Mouse (Mus musculus) liver, embryonic 14.5 days (tissue): ENCODE results near the gene N4bp3.

Source experiments
- CTCF ChIP-seq: IDR thresholded peaks from 2 replicates; pipeline ENCODE4 v1.5.1; 2016; ENCODE audit warnings: antibody characterized with exemption, low read depth, control low read depth
- EP300 ChIP-seq: IDR thresholded peaks from 2 replicates; pipeline ENCODE4 v1.6.1; 2016; ENCODE audit warnings: antibody characterized with exemption, low read depth

DNA sequence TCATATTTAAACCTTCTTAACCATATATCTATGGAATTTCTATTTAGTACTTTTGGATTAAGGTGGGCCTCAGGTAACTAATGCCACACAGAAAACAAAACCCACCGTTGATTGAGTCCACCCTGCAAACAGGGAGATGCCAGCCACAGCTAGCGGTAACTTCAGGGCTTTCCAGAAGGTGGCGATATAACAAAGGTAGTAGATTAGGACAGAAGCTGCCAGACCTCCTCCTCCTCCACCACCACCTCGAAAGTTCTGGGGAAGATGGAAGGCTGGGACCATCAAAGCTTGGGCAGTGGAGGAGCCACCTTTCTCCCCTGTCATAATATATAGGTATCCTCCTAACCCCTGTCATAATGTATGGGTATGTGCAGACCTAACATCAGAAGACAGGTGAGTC, 32.9 kb downstream of the N4bp3 start:
- TF ChIP-seq CTCF (peak; percentile 89), EP300 (no peak)
